Mouse (Mus musculus): ENCODE measurements around the gene Elovl6. TPM values are rescaled to one million over a fixed set of nuclear protein-coding genes. Genes with fewer than 3 reads are reported as not detected.

Gene Elovl6
- total RNA-seq, 1 experiment = 118 TPM

- Histone ChIP-seq H3K9me3 (ENCODE audit: control insufficient read depth, insufficient read depth, low read depth, low read length) (no peaks in the 10 kb centered on the region), H3K4me1 (ENCODE audit: control insufficient read depth in 2 of 2, insufficient read depth in 2 of 2, low read length in 2 of 2, poor library complexity in 1 of 2) (peaks cover 7 to 43% of the 10 kb centered on the region in 2 experiments), H3K9ac (ENCODE audit: insufficient read depth, low read depth, low read length, poor library complexity, severe bottlenecking) (peak overlapping the region; percentile 54; the same call in 1 of the 2 replicates), H3K27ac (ENCODE audit: insufficient read depth, low read depth, low read length, poor library complexity, severe bottlenecking) (no peak overlapping the region; the same call in 1 of the 2 replicates), H3K4me3 (ENCODE audit: insufficient read depth in 1 of 2, low read depth in 1 of 2, low read length in 2 of 2, poor library complexity in 1 of 2, severe bottlenecking in 1 of 2) (peak overlapping the region; percentile 70 to 84), H3K36me3 (ENCODE audit: control insufficient read depth, insufficient read depth, low read length, poor library complexity, severe bottlenecking) (peaks cover 9% of the 10 kb centered on the region)
- TF ChIP-seq HCFC1 (IDR thresholded peaks at IDR 0.05; ENCODE audit: borderline replicate concordance, insufficient read depth, low read length) (no peak), ZNF384 (IDR thresholded peaks at IDR 0.05; ENCODE audit: low read depth, low read length) (no peak), CHD2 (IDR thresholded peaks at IDR 0.05; ENCODE audit: low read depth, low read length) (no peak)
- in situ Hi-C loops (cut with MboI; ENCODE audit: low sequenced_read_pairs in 2 of 2, unreplicated experiment in 2 of 2) = no loop called here
- no peak for DNase-seq (ENCODE audit: low read depth, low spot score)
Measured at GRCm38 (mm10) chr3:129535444-129535843, 3.3 kb downstream of the Elovl6 start.

- TF ChIP-seq ZNF384 (IDR thresholded peaks at IDR 0.05; ENCODE audit: low read depth, low read length) (no peak), HCFC1 (IDR thresholded peaks at IDR 0.05; ENCODE audit: borderline replicate concordance, insufficient read depth, low read length) (no peak), CHD2 (IDR thresholded peaks at IDR 0.05; ENCODE audit: low read depth, low read length) (no peak), ZC3H11A (IDR thresholded peaks at IDR 0.05; ENCODE audit: borderline replicate concordance, low read depth, low read length) (no peak), MAFK (IDR thresholded peaks at IDR 0.05; ENCODE audit: insufficient read depth, low read depth, low read length) (no peak)
- Histone ChIP-seq H3K9me3 (ENCODE audit: control insufficient read depth, insufficient read depth, low read depth, low read length) (no peaks in the 10 kb centered on the region), H3K9ac (ENCODE audit: insufficient read depth, low read depth, low read length, poor library complexity, severe bottlenecking) (peak overlapping the region; percentile 63), H3K4me1 (ENCODE audit: control insufficient read depth in 2 of 2, insufficient read depth in 2 of 2, low read length in 2 of 2, poor library complexity in 1 of 2) (peaks cover 9 to 43% of the 10 kb centered on the region in 2 experiments), H3K36me3 (ENCODE audit: control insufficient read depth, insufficient read depth, low read length, poor library complexity, severe bottlenecking) (peaks cover 9% of the 10 kb centered on the region), H3K4me3 (ENCODE audit: insufficient read depth in 1 of 2, low read depth in 1 of 2, low read length in 2 of 2, poor library complexity in 1 of 2, severe bottlenecking in 1 of 2) (peak overlapping the region; percentile 70 to 84), H3K27ac (ENCODE audit: insufficient read depth, low read depth, low read length, poor library complexity, severe bottlenecking) (peak overlapping the region; percentile 78)
- peak; percentile 95 for DNase-seq (ENCODE audit: low read depth, low spot score)
- in situ Hi-C loops (cut with MboI; ENCODE audit: low sequenced_read_pairs in 2 of 2, unreplicated experiment in 2 of 2) = no loop called here
Measured at GRCm38 (mm10) chr3:129536109-129536508, 4.0 kb downstream of the Elovl6 start.

- peaks cover 24% of the 10 kb centered on the region for H3K36me3 ChIP-seq (ENCODE audit: control insufficient read depth, insufficient read depth, low read length, poor library complexity, severe bottlenecking)
- TF ChIP-seq HCFC1 (IDR thresholded peaks at IDR 0.05; ENCODE audit: borderline replicate concordance, insufficient read depth, low read length) (no peak), ZC3H11A (IDR thresholded peaks at IDR 0.05; ENCODE audit: borderline replicate concordance, low read depth, low read length) (no peak), CHD2 (IDR thresholded peaks at IDR 0.05; ENCODE audit: low read depth, low read length) (no peak), ZNF384 (IDR thresholded peaks at IDR 0.05; ENCODE audit: low read depth, low read length) (no peak), MAFK (IDR thresholded peaks at IDR 0.05; ENCODE audit: insufficient read depth, low read depth, low read length) (no peak)
- no peak overlapping the region for H3K27ac ChIP-seq (ENCODE audit: insufficient read depth, low read depth, low read length, poor library complexity, severe bottlenecking)
- DNase-seq (ENCODE audit: low read depth, low spot score) = no peak
- no peak overlapping the region for H3K9ac ChIP-seq (ENCODE audit: insufficient read depth, low read depth, low read length, poor library complexity, severe bottlenecking)
- H3K4me1 ChIP-seq (ENCODE audit: control insufficient read depth in 2 of 2, insufficient read depth in 2 of 2, low read length in 2 of 2, poor library complexity in 1 of 2) = peaks cover 18 to 40% of the 10 kb centered on the region in 2 experiments
- in situ Hi-C loops (cut with MboI; ENCODE audit: low sequenced_read_pairs in 2 of 2, unreplicated experiment in 2 of 2) = no loop called here
- no peak overlapping the region; a peak in 1 of 4 replicates for H3K4me3 ChIP-seq (ENCODE audit: insufficient read depth in 1 of 2, low read depth in 1 of 2, low read length in 2 of 2, poor library complexity in 1 of 2, severe bottlenecking in 1 of 2)
- H3K9me3 ChIP-seq (ENCODE audit: control insufficient read depth, insufficient read depth, low read depth, low read length) = no peaks in the 10 kb centered on the region
Measured at GRCm38 (mm10) chr3:129537954-129538353, 5.8 kb downstream of the Elovl6 start.

- in situ Hi-C loops (cut with MboI; ENCODE audit: low sequenced_read_pairs in 2 of 2, unreplicated experiment in 2 of 2) = no loop called here
- TF ChIP-seq ZC3H11A (IDR thresholded peaks at IDR 0.05; ENCODE audit: borderline replicate concordance, low read depth, low read length) = no peak
- peaks cover 23% of the 10 kb centered on the region for H3K36me3 ChIP-seq (ENCODE audit: control insufficient read depth, insufficient read depth, low read length, poor library complexity, severe bottlenecking)
- no peak for DNase-seq (ENCODE audit: low read depth, low spot score)
- H3K27ac ChIP-seq (ENCODE audit: insufficient read depth, low read depth, low read length, poor library complexity, severe bottlenecking) = peak overlapping the region; percentile 47; the same call in 1 of the 2 replicates
- H3K9me3 ChIP-seq (ENCODE audit: control insufficient read depth, insufficient read depth, low read depth, low read length) = no peaks in the 10 kb centered on the region
- no peak overlapping the region for H3K9ac ChIP-seq (ENCODE audit: insufficient read depth, low read depth, low read length, poor library complexity, severe bottlenecking)
- H3K4me1 ChIP-seq (ENCODE audit: control insufficient read depth in 2 of 2, insufficient read depth in 2 of 2, low read length in 2 of 2, poor library complexity in 1 of 2) = peaks cover 24 to 47% of the 10 kb centered on the region in 2 experiments
- H3K4me3 ChIP-seq (ENCODE audit: insufficient read depth in 1 of 2, low read depth in 1 of 2, low read length in 2 of 2, poor library complexity in 1 of 2, severe bottlenecking in 1 of 2) = no peak overlapping the region
Measured at GRCm38 (mm10) chr3:129540882-129541281, 8.7 kb downstream of the Elovl6 start.

- Histone ChIP-seq H3K36me3 (ENCODE audit: control insufficient read depth, insufficient read depth, low read length, poor library complexity, severe bottlenecking) (peaks cover 24% of the 10 kb centered on the region), H3K9ac (ENCODE audit: insufficient read depth, low read depth, low read length, poor library complexity, severe bottlenecking) (no peak overlapping the region), H3K9me3 (ENCODE audit: control insufficient read depth, insufficient read depth, low read depth, low read length) (no peaks in the 10 kb centered on the region), H3K4me1 (ENCODE audit: control insufficient read depth in 2 of 2, insufficient read depth in 2 of 2, low read length in 2 of 2, poor library complexity in 1 of 2) (peaks cover 24 to 51% of the 10 kb centered on the region in 2 experiments), H3K4me3 (ENCODE audit: insufficient read depth in 1 of 2, low read depth in 1 of 2, low read length in 2 of 2, poor library complexity in 1 of 2, severe bottlenecking in 1 of 2) (peak overlapping the region in 1 of 2 experiments; percentile 10; a peak in 1 of 4 replicates), H3K27ac (ENCODE audit: insufficient read depth, low read depth, low read length, poor library complexity, severe bottlenecking) (peak overlapping the region; percentile 47)
- TF ChIP-seq HCFC1 (IDR thresholded peaks at IDR 0.05; ENCODE audit: borderline replicate concordance, insufficient read depth, low read length) (no peak), CHD2 (IDR thresholded peaks at IDR 0.05; ENCODE audit: low read depth, low read length) (no peak), ZC3H11A (IDR thresholded peaks at IDR 0.05; ENCODE audit: borderline replicate concordance, low read depth, low read length) (no peak), ZNF384 (IDR thresholded peaks at IDR 0.05; ENCODE audit: low read depth, low read length) (no peak), MAFK (IDR thresholded peaks at IDR 0.05; ENCODE audit: insufficient read depth, low read depth, low read length) (no peak)
- no peak for DNase-seq (ENCODE audit: low read depth, low spot score)
- in situ Hi-C loops (cut with MboI; ENCODE audit: low sequenced_read_pairs in 2 of 2, unreplicated experiment in 2 of 2) = no loop called here
Measured at GRCm38 (mm10) chr3:129541456-129541855, 9.3 kb downstream of the Elovl6 start.
